Mouse (Mus musculus) urinary bladder, postnatal 36 days (tissue): Measurements from ENCODE around the gene Xaf1.

Experiments used
- DNase-seq, 2 experiments: peaks; one replicate each; pipeline ENCODE4 v3.0.0; 2022; ENCODE audit warnings: low spot score in 2 of 2, mixed read lengths in 1 of 2

Xaf1 gene

GRCm38 (mm10) chr11:72301334-72301733 lies at the start of gene Xaf1:
Gene Xaf1, plus strand, starts transcription at chr11:72301629.
- peak; percentile 68 to 71 for DNase-seq

- DNase-seq = no peak
Observed at GRCm38 (mm10) chr11:72255629-72256028, 45.8 kb upstream of the Xaf1 start.

GRCm38 (mm10) chr11:72256441-72256840 lies 45.0 kb upstream of the Xaf1 start:
- DNase-seq = no peak

GRCm38 (mm10) chr11:72265483-72265882 lies 35.9 kb upstream of the Xaf1 start:
- DNase-seq = no peak

GRCm38 (mm10) chr11:72266207-72266959 lies 35.0 kb upstream of the Xaf1 start:
- DNase-seq = peak in 1 of 2 experiments; percentile 28

GRCm38 (mm10) chr11:72266960-72267560 lies 34.4 kb upstream of the Xaf1 start, which contains the start of gene Slc13a5:
Gene Slc13a5, minus strand, starts transcription at chr11:72267222.
- DNase-seq = no peak

- DNase-seq = no peak
Observed at GRCm38 (mm10) chr11:72271761-72272160, 29.7 kb upstream of the Xaf1 start.

- DNase-seq = no peak
Observed at GRCm38 (mm10) chr11:72273341-72273740, 28.1 kb upstream of the Xaf1 start.

- no peak for DNase-seq
Observed at GRCm38 (mm10) chr11:72281143-72281851, 20.1 kb upstream of the Xaf1 start.

GRCm38 (mm10) chr11:72281852-72282400 lies 19.5 kb upstream of the Xaf1 start:
- no peak for DNase-seq

GRCm38 (mm10) chr11:72283486-72284224 lies 17.8 kb upstream of the Xaf1 start:
- no peak for DNase-seq

- no peak for DNase-seq
Observed at GRCm38 (mm10) chr11:72284532-72285182, 16.8 kb upstream of the Xaf1 start.

- DNase-seq = no peak
Observed at GRCm38 (mm10) chr11:72285971-72286480, 15.4 kb upstream of the Xaf1 start.

GRCm38 (mm10) chr11:72286651-72287050 lies 14.8 kb upstream of the Xaf1 start:
- no peak for DNase-seq

GRCm38 (mm10) chr11:72287126-72287525 lies 14.3 kb upstream of the Xaf1 start:
- no peak for DNase-seq

- DNase-seq = no peak
Observed at GRCm38 (mm10) chr11:72287543-72287942, 13.9 kb upstream of the Xaf1 start.

- DNase-seq = no peak
Observed at GRCm38 (mm10) chr11:72293116-72293515, 8.3 kb upstream of the Xaf1 start.

- peak in 1 of 2 experiments; percentile 27 for DNase-seq
Observed at GRCm38 (mm10) chr11:72302230-72302629, 801 bp downstream of the Xaf1 start.

GRCm38 (mm10) chr11:72307461-72307860 lies 6.0 kb downstream of the Xaf1 start:
- no peak for DNase-seq

GRCm38 (mm10) chr11:72308982-72309381 lies 7.6 kb downstream of the Xaf1 start:
- no peak for DNase-seq

- DNase-seq = no peak
Observed at GRCm38 (mm10) chr11:72310491-72310890, 9.1 kb downstream of the Xaf1 start.
